Mouse (Mus musculus): ENCODE results near the gene Wasf3. TPM values are rescaled to one million over a fixed set of nuclear protein-coding genes. Genes with fewer than 3 reads are reported as not detected.
"Not testable (repeated sequence)": the region's sequence is repeated elsewhere in the genome, so short reads cannot be mapped to it uniquely, and the experiment has no call there.

Wasf3 gene
- polyA plus RNA-seq, 1 experiment from 2014 or later, result 10.3 TPM

GRCm38 (mm10) chr5:146451592-146452254 lies 66.9 kb downstream of the Wasf3 start:
- H3K36me3 ChIP-seq (replicated peaks; ENCODE audit: control insufficient read depth, insufficient read depth), result peaks cover 25% of the 10 kb centered on the region
- no peak overlapping the region for H3K4me3 ChIP-seq (replicated peaks; ENCODE audit: low read length)
- H3K9me3 ChIP-seq (ENCODE audit: control insufficient read depth, low read length), result no peaks in the 10 kb centered on the region
- no peak overlapping the region for H3K4me2 ChIP-seq (replicated peaks)
- DNase-seq (ENCODE audit: low spot score) (no peak), ATAC-seq (ENCODE audit: low FRiP score) (no peak)
- H3K27ac ChIP-seq, result no peak overlapping the region
- no peaks in the 10 kb centered on the region for H3K4me1 ChIP-seq (replicated peaks; ENCODE audit: control insufficient read depth, insufficient read depth, low read length)
- 72% methylated on average over 11 of the region's 11 CpGs for WGBS
- no peak overlapping the region for H3K9ac ChIP-seq
- no peaks in the 10 kb centered on the region for H3K27me3 ChIP-seq (ENCODE audit: control insufficient read depth, insufficient read depth, low read length)

DNA sequence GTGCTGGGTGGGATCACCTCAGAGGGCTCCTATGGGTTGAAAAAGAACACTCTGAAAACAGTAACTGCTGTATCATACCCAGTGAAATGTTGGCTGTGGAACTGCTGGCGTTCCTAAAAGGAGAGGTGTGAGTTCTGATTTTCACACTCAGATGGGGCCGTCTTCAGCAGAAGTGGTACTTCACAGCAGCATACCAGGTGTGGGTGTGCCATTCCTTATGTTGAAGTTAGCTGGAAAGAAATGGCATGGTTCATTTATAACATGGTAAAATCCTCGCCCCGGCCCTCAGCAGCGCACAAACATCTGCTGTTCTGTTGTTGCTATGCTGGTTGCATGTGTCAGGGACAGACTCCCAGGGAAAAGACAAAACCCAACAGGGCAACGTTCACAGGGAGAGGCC lies 68.8 kb downstream of the Wasf3 start:
- H3K27ac ChIP-seq, result no peak overlapping the region
- H3K9me3 ChIP-seq (ENCODE audit: control insufficient read depth, low read length), result no peaks in the 10 kb centered on the region
- H3K4me3 ChIP-seq (replicated peaks; ENCODE audit: low read length), result no peak overlapping the region
- no peaks in the 10 kb centered on the region for H3K4me1 ChIP-seq (replicated peaks; ENCODE audit: control insufficient read depth, insufficient read depth, low read length)
- DNase-seq (ENCODE audit: low spot score), result no peak
- H3K27me3 ChIP-seq (ENCODE audit: control insufficient read depth, insufficient read depth, low read length), result no peaks in the 10 kb centered on the region
- H3K36me3 ChIP-seq (replicated peaks; ENCODE audit: control insufficient read depth, insufficient read depth), result peaks cover 29% of the 10 kb centered on the region
- H3K4me2 ChIP-seq (replicated peaks), result no peak overlapping the region
- 92% methylated on average over 6 of the region's 6 CpGs for WGBS
- ATAC-seq (ENCODE audit: low FRiP score), result no peak
- no peak overlapping the region for H3K9ac ChIP-seq

DNA sequence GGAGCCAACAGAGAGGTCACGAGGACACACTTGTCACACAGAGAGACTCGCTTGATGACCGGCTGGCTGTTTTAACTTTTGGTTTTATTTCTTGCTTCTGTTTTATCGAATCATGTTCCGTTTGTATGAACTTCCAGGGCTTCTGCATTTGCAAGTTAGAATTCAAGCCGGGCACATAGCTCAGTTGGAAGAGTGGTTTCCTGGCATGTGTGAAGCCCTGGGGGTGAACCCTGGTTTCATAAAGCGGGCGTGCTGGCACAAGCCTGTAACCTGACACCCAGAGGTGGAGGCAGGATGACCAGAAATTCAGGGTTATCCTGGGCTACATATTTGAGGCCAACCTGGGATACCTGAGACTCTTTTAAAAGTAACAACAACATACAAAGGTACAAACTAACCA lies 76.8 kb downstream of the Wasf3 start:
- H3K9me3 ChIP-seq (ENCODE audit: control insufficient read depth, low read length), result no peaks in the 10 kb centered on the region
- no peaks in the 10 kb centered on the region for H3K4me1 ChIP-seq (replicated peaks; ENCODE audit: control insufficient read depth, insufficient read depth, low read length)
- H3K4me3 ChIP-seq (replicated peaks; ENCODE audit: low read length), result no peak overlapping the region
- H3K36me3 ChIP-seq (replicated peaks; ENCODE audit: control insufficient read depth, insufficient read depth), result peaks cover 55% of the 10 kb centered on the region
- no peak overlapping the region for H3K9ac ChIP-seq
- ATAC-seq (ENCODE audit: low FRiP score), result no peak
- DNase-seq (ENCODE audit: low spot score), result no peak
- H3K4me2 ChIP-seq (replicated peaks), result no peak overlapping the region
- 89% methylated on average over 8 of the region's 8 CpGs for WGBS
- H3K27ac ChIP-seq, result no peak overlapping the region
- no peaks in the 10 kb centered on the region for H3K27me3 ChIP-seq (ENCODE audit: control insufficient read depth, insufficient read depth, low read length)

DNA sequence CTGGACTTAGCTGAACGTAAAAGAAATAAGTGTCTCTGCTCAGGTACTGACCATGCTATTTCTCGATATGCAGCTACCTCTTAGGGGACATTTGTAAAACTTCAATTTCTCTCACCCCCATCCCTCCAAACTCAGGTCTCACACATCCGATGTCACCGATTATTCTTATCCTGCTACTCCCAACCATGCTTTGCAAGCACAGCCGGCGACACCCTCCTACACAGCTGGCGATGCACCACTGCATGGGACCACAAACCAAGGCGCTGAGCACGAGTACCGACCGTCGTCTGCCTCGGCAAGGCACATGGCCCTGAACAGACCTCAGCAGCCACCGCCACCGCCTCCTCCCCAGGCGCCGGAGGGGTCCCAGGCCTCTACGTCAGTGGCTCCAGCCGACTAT lies 81.9 kb downstream of the Wasf3 start:
- H3K4me3 ChIP-seq (replicated peaks; ENCODE audit: low read length), result no peak overlapping the region
- H3K27me3 ChIP-seq (ENCODE audit: control insufficient read depth, insufficient read depth, low read length), result no peaks in the 10 kb centered on the region
- no peak overlapping the region for H3K27ac ChIP-seq
- WGBS, result 96% methylated on average over 19 of the region's 19 CpGs
- no peak for DNase-seq (ENCODE audit: low spot score)
- no peak overlapping the region for H3K9ac ChIP-seq
- H3K9me3 ChIP-seq (ENCODE audit: control insufficient read depth, low read length), result no peaks in the 10 kb centered on the region
- H3K4me2 ChIP-seq (replicated peaks), result no peak overlapping the region
- H3K36me3 ChIP-seq (replicated peaks; ENCODE audit: control insufficient read depth, insufficient read depth), result peaks cover 71% of the 10 kb centered on the region
- no peak for ATAC-seq (ENCODE audit: low FRiP score)
- no peaks in the 10 kb centered on the region for H3K4me1 ChIP-seq (replicated peaks; ENCODE audit: control insufficient read depth, insufficient read depth, low read length)

DNA sequence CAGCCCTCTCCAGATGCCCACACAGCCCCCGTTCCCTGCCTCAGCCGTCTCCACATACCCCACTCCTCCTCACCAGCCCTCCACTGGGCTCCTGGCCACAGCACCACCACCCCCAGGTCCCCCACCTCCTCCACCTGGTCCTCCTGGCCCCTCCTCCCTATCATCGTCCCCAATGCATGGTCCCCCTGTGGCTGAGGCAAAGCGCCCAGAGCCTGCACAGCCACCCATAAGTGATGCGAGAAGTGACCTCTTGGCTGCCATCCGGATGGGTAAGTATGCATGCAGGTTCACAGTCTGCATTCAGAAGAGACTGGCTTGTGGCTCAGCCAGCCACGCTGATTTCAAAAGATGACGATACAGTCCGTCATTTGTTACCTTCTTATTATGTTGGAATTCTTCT lies 83.5 kb downstream of the Wasf3 start:
- no peak for ATAC-seq (ENCODE audit: low FRiP score)
- H3K36me3 ChIP-seq (replicated peaks; ENCODE audit: control insufficient read depth, insufficient read depth), result peaks cover 61% of the 10 kb centered on the region
- WGBS, result 85% methylated on average over 9 of the region's 9 CpGs

DNA sequence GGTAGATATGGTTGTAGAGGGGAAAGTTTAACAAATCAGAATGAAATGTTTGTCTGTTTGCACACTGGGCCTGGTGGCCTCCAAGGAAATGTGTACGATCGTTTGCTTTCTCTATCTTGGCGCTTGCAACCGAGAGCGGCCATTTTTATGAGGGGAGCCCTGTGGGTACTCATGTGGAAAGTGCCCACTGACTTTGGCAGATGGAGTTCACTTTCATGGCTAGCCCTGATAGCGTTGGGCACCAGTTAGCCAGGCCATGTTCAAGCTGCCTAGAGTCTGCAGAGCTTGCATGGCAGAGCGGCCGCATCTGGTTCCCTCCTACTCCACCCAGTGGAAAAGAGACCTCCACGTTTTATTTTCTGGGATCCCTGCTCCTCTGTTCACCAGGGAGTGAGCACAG lies 86.0 kb downstream of the Wasf3 start:
- no peak for ATAC-seq (ENCODE audit: low FRiP score)
- peaks cover 54% of the 10 kb centered on the region for H3K36me3 ChIP-seq (replicated peaks; ENCODE audit: control insufficient read depth, insufficient read depth)
- H3K9ac ChIP-seq, result no peak overlapping the region
- H3K4me2 ChIP-seq (replicated peaks), result no peak overlapping the region
- no peak overlapping the region for H3K4me3 ChIP-seq (replicated peaks; ENCODE audit: low read length)
- no peaks in the 10 kb centered on the region for H3K4me1 ChIP-seq (replicated peaks; ENCODE audit: control insufficient read depth, insufficient read depth, low read length)
- WGBS, result 90% methylated on average over 9 of the region's 9 CpGs
- no peak for DNase-seq (ENCODE audit: low spot score)
- H3K27ac ChIP-seq, result no peak overlapping the region
- no peaks in the 10 kb centered on the region for H3K27me3 ChIP-seq (ENCODE audit: control insufficient read depth, insufficient read depth, low read length)
- H3K9me3 ChIP-seq (ENCODE audit: control insufficient read depth, low read length), result no peaks in the 10 kb centered on the region

More for the DNA sequence above, 83.5 kb downstream of the Wasf3 start:
- Histone ChIP-seq H3K4me2 (replicated peaks) (no peak overlapping the region), H3K27ac (no peak overlapping the region), H3K4me3 (replicated peaks; ENCODE audit: low read length) (no peak overlapping the region), H3K9me3 (ENCODE audit: control insufficient read depth, low read length) (no peaks in the 10 kb centered on the region), H3K27me3 (ENCODE audit: control insufficient read depth, insufficient read depth, low read length) (no peaks in the 10 kb centered on the region), H3K9ac (no peak overlapping the region), H3K4me1 (replicated peaks; ENCODE audit: control insufficient read depth, insufficient read depth, low read length) (no peaks in the 10 kb centered on the region)
- no peak for DNase-seq (ENCODE audit: low spot score)

GRCm38 (mm10) chr5:146471311-146471710 lies 86.5 kb downstream of the Wasf3 start:
- no peak overlapping the region for H3K27ac ChIP-seq
- peaks cover 49% of the 10 kb centered on the region for H3K36me3 ChIP-seq (replicated peaks; ENCODE audit: control insufficient read depth, insufficient read depth)
- no peaks in the 10 kb centered on the region for H3K27me3 ChIP-seq (ENCODE audit: control insufficient read depth, insufficient read depth, low read length)
- no peak overlapping the region for H3K4me2 ChIP-seq (replicated peaks)
- ATAC-seq (ENCODE audit: low FRiP score), result no peak
- 87% methylated on average over 5 of the region's 5 CpGs for WGBS
- no peaks in the 10 kb centered on the region for H3K9me3 ChIP-seq (ENCODE audit: control insufficient read depth, low read length)
- H3K4me1 ChIP-seq (replicated peaks; ENCODE audit: control insufficient read depth, insufficient read depth, low read length), result no peaks in the 10 kb centered on the region
- no peak for DNase-seq (ENCODE audit: low spot score)
- H3K4me3 ChIP-seq (replicated peaks; ENCODE audit: low read length), result no peak overlapping the region
- no peak overlapping the region for H3K9ac ChIP-seq

DNA sequence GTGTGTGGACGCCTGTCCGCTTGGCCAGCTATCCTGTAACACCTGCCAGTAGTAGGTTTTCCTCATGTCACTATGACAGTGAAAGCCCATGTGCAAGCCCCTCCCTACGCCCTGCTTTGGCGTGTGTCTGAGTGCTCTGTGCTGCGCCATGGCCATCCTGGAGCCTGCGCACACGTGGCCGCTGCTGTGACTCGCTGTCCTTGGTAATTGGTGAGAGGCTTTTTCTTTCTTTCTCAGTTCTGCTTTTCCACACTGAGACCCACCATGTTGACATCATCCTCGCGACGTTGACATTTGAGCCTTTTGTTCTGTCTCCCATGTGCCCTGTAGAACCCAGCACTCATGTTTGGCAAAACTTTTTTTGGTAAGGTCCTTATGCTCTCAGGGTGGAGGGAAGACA lies 87.0 kb downstream of the Wasf3 start:
- DNase-seq (ENCODE audit: low spot score) (no peak), ATAC-seq (ENCODE audit: low FRiP score) (no peak)
- Histone ChIP-seq H3K9me3 (ENCODE audit: control insufficient read depth, low read length) (no peaks in the 10 kb centered on the region), H3K4me3 (replicated peaks; ENCODE audit: low read length) (no peak overlapping the region), H3K27ac (no peak overlapping the region), H3K4me1 (replicated peaks; ENCODE audit: control insufficient read depth, insufficient read depth, low read length) (no peaks in the 10 kb centered on the region), H3K9ac (no peak overlapping the region), H3K4me2 (replicated peaks) (no peak overlapping the region), H3K27me3 (ENCODE audit: control insufficient read depth, insufficient read depth, low read length) (no peaks in the 10 kb centered on the region), H3K36me3 (replicated peaks; ENCODE audit: control insufficient read depth, insufficient read depth) (peaks cover 44% of the 10 kb centered on the region)
- 94% methylated on average over 12 of the region's 12 CpGs for WGBS

- not testable (repeated sequence) for DNase-seq (ENCODE audit: low spot score); H3K27ac ChIP-seq
- 11% methylated on average over 4 of the region's 4 CpGs for WGBS
Measured at GRCm38 (mm10) chr5:146479564-146479963, 94.8 kb downstream of the Wasf3 start.

DNA sequence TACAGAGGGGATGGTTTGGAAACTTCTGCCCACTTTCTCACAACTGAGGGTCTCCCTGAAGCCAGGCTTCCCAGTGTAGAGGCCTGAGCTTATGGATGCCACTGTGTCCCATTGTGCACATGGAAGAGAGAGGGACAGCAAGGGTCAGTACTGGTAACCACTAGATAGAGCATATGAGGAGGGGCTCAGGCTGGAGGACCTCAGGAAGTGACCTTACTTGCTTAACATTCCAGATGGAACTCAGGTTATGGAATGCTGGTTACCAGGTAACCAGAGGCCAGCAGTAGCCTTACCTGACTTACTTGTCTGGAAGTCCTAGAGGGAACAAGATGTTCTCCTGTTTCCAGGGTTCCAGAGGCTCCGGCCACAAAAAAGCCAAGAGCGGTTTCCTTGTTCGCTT lies 96.9 kb downstream of the Wasf3 start, which contains the start of gene Gm6408:
TSS of gene Gm6408 (plus strand) at position 301 of the 400 bp plus-strand sequence.
- not testable (repeated sequence) for H3K27ac ChIP-seq; H3K9me3 ChIP-seq (ENCODE audit: control insufficient read depth, low read length); H3K4me3 ChIP-seq (replicated peaks; ENCODE audit: low read length); H3K36me3 ChIP-seq (replicated peaks; ENCODE audit: control insufficient read depth, insufficient read depth); H3K9ac ChIP-seq; H3K4me2 ChIP-seq (replicated peaks); DNase-seq (ENCODE audit: low spot score); H3K27me3 ChIP-seq (ENCODE audit: control insufficient read depth, insufficient read depth, low read length); H3K4me1 ChIP-seq (replicated peaks; ENCODE audit: control insufficient read depth, insufficient read depth, low read length); ATAC-seq (ENCODE audit: low FRiP score)
- WGBS, result no CpG with 5 or more reads among the region's 3 CpGs

More at GRCm38 (mm10) chr5:146479564-146479963, 94.8 kb downstream of the Wasf3 start:
- H3K9me3 ChIP-seq (ENCODE audit: control insufficient read depth, low read length); H3K27me3 ChIP-seq (ENCODE audit: control insufficient read depth, insufficient read depth, low read length); H3K4me3 ChIP-seq (replicated peaks; ENCODE audit: low read length); H3K4me1 ChIP-seq (replicated peaks; ENCODE audit: control insufficient read depth, insufficient read depth, low read length); ATAC-seq (ENCODE audit: low FRiP score); H3K4me2 ChIP-seq (replicated peaks); H3K9ac ChIP-seq; H3K36me3 ChIP-seq (replicated peaks; ENCODE audit: control insufficient read depth, insufficient read depth): not testable (repeated sequence)

Data from hindbrain, embryonic 14.5 days (tissue).